ENCODE assay signal across 11 mouse cellular contexts in genomic region chr3:37379201-37379600, GRCm38 (mm10). TPM values are rescaled to one million over a fixed set of nuclear protein-coding genes. Genes with fewer than 3 reads are reported as not detected.
DNase-seq lines count a peak whose midpoint lies in the region; ATAC-seq and TF ChIP-seq lines count a peak whose summit lies in the region.
"Had no signal": no experiment of that assay in that cellular context is flagged by ENCODE, and none has a peak within 500 bp of the region (broad histone marks: within the 10 kb centered on the region; RNA-seq: fewer than 3 reads in every experiment).

No protein-coding gene starts in this region.

- no peak for TF ChIP-seq POLR2A in ES-Bruce4 (IDR thresholded peaks at IDR 0.05; ENCODE audit: insufficient read depth, low read length)

- WGBS in liver, embryonic 14.5 days (ENCODE audit: insufficient replicate concordance), result 59% methylated on average over 14 of the region's 14 CpGs
- 64% methylated on average over 14 of the region's 14 CpGs for WGBS in liver, embryonic 12.5 days (ENCODE audit: insufficient replicate concordance)

- H3K9ac ChIP-seq in liver, embryonic 14.5 days (replicated peaks), result no peak overlapping the region
- H3K9ac ChIP-seq in liver, embryonic 12.5 days, result no peak overlapping the region
- H3K9ac ChIP-seq in ES-Bruce4 (ENCODE audit: low read depth, poor library complexity, severe bottlenecking), result no peak overlapping the region

- TF ChIP-seq EP300 in liver, embryonic 14.5 days (IDR thresholded peaks at IDR 0.05; ENCODE audit: low read depth), result no peak
- TF ChIP-seq EP300 in ES-Bruce4 (IDR thresholded peaks at IDR 0.05; ENCODE audit: insufficient read depth, low read depth, low read length), result no peak

- no peak for ATAC-seq in liver, embryonic 14.5 days (ENCODE audit: insufficient read depth)
- no peak for ATAC-seq in liver, embryonic 12.5 days

- peak; percentile 44 for TF ChIP-seq CTCF in liver, embryonic 14.5 days (IDR thresholded peaks at IDR 0.05; ENCODE audit: low read depth)
- TF ChIP-seq CTCF in ES-Bruce4 (IDR thresholded peaks at IDR 0.05; ENCODE audit: low read depth, low read length), result peak; percentile 25

- H3K36me3 ChIP-seq in liver, embryonic 14.5 days (replicated peaks; ENCODE audit: control insufficient read depth, insufficient read depth, low read depth), result no peaks in the 10 kb centered on the region
- no peaks in the 10 kb centered on the region for H3K36me3 ChIP-seq in liver, embryonic 12.5 days
- H3K36me3 ChIP-seq in ES-Bruce4 (ENCODE audit: control insufficient read depth, insufficient read depth, low read length, poor library complexity, severe bottlenecking), result no peaks in the 10 kb centered on the region

- DNase-seq in gastrocnemius, postnatal 10 days, result peak; percentile 31
- DNase-seq in gastrocnemius, adult 8-10 months (ENCODE audit: low spot score in 2 of 2), result no peak
- peak in 1 of 3 experiments; percentile 28 for DNase-seq in liver, embryonic 14.5 days (ENCODE audit: low read depth in 3 of 3, low spot score in 3 of 3)
- DNase-seq in induced T-regulatory cell, adult 2 months (ENCODE audit: low read depth), result peak; percentile 30
- DNase-seq in spleen, adult 18-20 months, result no peak
- no peak for DNase-seq in kidney, adult 11 months
- DNase-seq: gastrocnemius, postnatal 36 days; thymus, adult 2 months had no signal

- no peaks in the 10 kb centered on the region for H3K27me3 ChIP-seq in liver, embryonic 14.5 days (ENCODE audit: control insufficient read depth, insufficient read depth, low read length)
- H3K27me3 ChIP-seq in liver, embryonic 12.5 days (replicated peaks), result no peaks in the 10 kb centered on the region
- H3K27me3 ChIP-seq in ES-Bruce4 (ENCODE audit: control insufficient read depth, insufficient read depth, low read length, poor library complexity, severe bottlenecking), result no peaks in the 10 kb centered on the region

- no peak overlapping the region for H3K27ac ChIP-seq in liver, embryonic 14.5 days
- H3K27ac ChIP-seq in liver, embryonic 12.5 days, result no peak overlapping the region
- no peak overlapping the region for H3K27ac ChIP-seq in ES-Bruce4 (ENCODE audit: insufficient read depth, low read length)
- H3K27ac ChIP-seq: macrophage had no signal

- H3K4me2 ChIP-seq in liver, embryonic 14.5 days (ENCODE audit: low read depth), result no peak overlapping the region
- H3K4me2 ChIP-seq in liver, embryonic 12.5 days, result no peak overlapping the region

- H3K4me3 ChIP-seq in liver, embryonic 14.5 days (ENCODE audit: insufficient read depth in 1 of 2, low read depth in 2 of 2, low read length in 2 of 2), result no peak overlapping the region
- no peak overlapping the region for H3K4me3 ChIP-seq in liver, embryonic 12.5 days
- no peak overlapping the region for H3K4me3 ChIP-seq in ES-Bruce4 (ENCODE audit: low read depth, low read length)

- no peaks in the 10 kb centered on the region for H3K4me1 ChIP-seq in liver, embryonic 14.5 days (replicated peaks; ENCODE audit: control insufficient read depth in 2 of 2, insufficient read depth in 2 of 2, low read length in 1 of 2)
- H3K4me1 ChIP-seq in liver, embryonic 12.5 days, result no peaks in the 10 kb centered on the region
- H3K4me1 ChIP-seq in ES-Bruce4 (ENCODE audit: control insufficient read depth, insufficient read depth, low read length), result no peaks in the 10 kb centered on the region

- H3K9me3 ChIP-seq in liver, embryonic 14.5 days (ENCODE audit: control insufficient read depth, low read length), result no peaks in the 10 kb centered on the region
- no peaks in the 10 kb centered on the region for H3K9me3 ChIP-seq in liver, embryonic 12.5 days (replicated peaks)
- H3K9me3 ChIP-seq in ES-Bruce4 (replicated peaks; ENCODE audit: control insufficient read depth, insufficient read depth, low read length, poor library complexity, severe bottlenecking), result no peaks in the 10 kb centered on the region

RNA-seq across cellular contexts. Expression of gene Fgf2, which starts 31.1 kb away (rescaled TPM):
- total RNA-seq in gastrocnemius, postnatal 10 days (2021), result 10 to 100 TPM; 15.9 to 17.5 TPM
- total RNA-seq in gastrocnemius, adult 8-10 months (2022), result 10 to 100 TPM in 1 of 4 experiments, 1 to 10 TPM in 3; 5.9 to 11.5 (median 7.3) TPM
- polyA plus RNA-seq in liver, embryonic 14.5 days (2012; rRNA removed), result 0.03 and 0.06 TPM in 2 replicates
- 0.13 and 0.14 TPM in 2 replicates for polyA plus RNA-seq in liver, embryonic 14.5 days (2014; fragmentation: Nextera tagmentation; extraction: Ambion mirVana)
- polyA plus RNA-seq in liver, embryonic 12.5 days (2016; fragmentation: Nextera tagmentation; extraction: Ambion mirVana), result 0.25 and 0.30 TPM in 2 replicates
- polyA plus RNA-seq in ES-Bruce4 (2011; ENCODE audit: insufficient read depth, insufficient read length, low read depth, missing spikeins), result 0.47 and 0.90 TPM in 2 replicates
- polyA plus RNA-seq: macrophage had no signal

RNA-seq across cellular contexts. Expression of gene Spata5, which starts 40.5 kb away (rescaled TPM):
- 10 to 100 TPM; 14.5 to 14.8 TPM for total RNA-seq in gastrocnemius, postnatal 10 days (2021)
- total RNA-seq in gastrocnemius, adult 8-10 months (2022), result 10 to 100 TPM; 10.2 to 12.4 (median 11.6) TPM
- polyA plus RNA-seq in liver, embryonic 14.5 days (2012; rRNA removed), result 3.2 and 6.0 TPM in 2 replicates
- 18.2 and 22.2 TPM in 2 replicates for polyA plus RNA-seq in liver, embryonic 14.5 days (2014; fragmentation: Nextera tagmentation; extraction: Ambion mirVana)
- polyA plus RNA-seq in liver, embryonic 12.5 days (2016; fragmentation: Nextera tagmentation; extraction: Ambion mirVana), result 32.7 and 38.8 TPM in 2 replicates
- polyA plus RNA-seq in ES-Bruce4 (2011; ENCODE audit: insufficient read depth, insufficient read length, low read depth, missing spikeins), result 49.5 and 56.6 TPM in 2 replicates

RNA-seq across cellular contexts. Expression of gene Nudt6, which starts 40.8 kb away (rescaled TPM):
- 10 to 100 TPM; 24.8 to 25.5 TPM for total RNA-seq in gastrocnemius, postnatal 10 days (2021)
- total RNA-seq in gastrocnemius, adult 8-10 months (2022), result 10 to 100 TPM; 24.8 to 33.1 (median 31.6) TPM
- 3.6 and 3.9 TPM in 2 replicates for polyA plus RNA-seq in liver, embryonic 14.5 days (2012; rRNA removed)
- 4.8 and 5.2 TPM in 2 replicates for polyA plus RNA-seq in liver, embryonic 14.5 days (2014; fragmentation: Nextera tagmentation; extraction: Ambion mirVana)
- 5.4 and 5.8 TPM in 2 replicates for polyA plus RNA-seq in liver, embryonic 12.5 days (2016; fragmentation: Nextera tagmentation; extraction: Ambion mirVana)
- polyA plus RNA-seq in ES-Bruce4 (2011; ENCODE audit: insufficient read depth, insufficient read length, low read depth, missing spikeins), result 2.8 and 3.5 TPM in 2 replicates

Comparison
In these comparisons a context has a peak if more than half of its experiments do, and no peak if none do; other contexts are left out.
1. DNase-seq: peak in gastrocnemius, postnatal 10 days (single experiment) and induced T-regulatory cell, adult 2 months (single experiment); none in gastrocnemius, adult 8-10 months (0 of 2), spleen, adult 18-20 months (0 of 2) and kidney, adult 11 months (single experiment).